Mouse (Mus musculus) midbrain, postnatal 0 days (tissue): ENCODE results near the gene Fbln5. TPM values are rescaled to one million over a fixed set of nuclear protein-coding genes. Genes with fewer than 3 reads are reported as not detected.

Experiments used
- ATAC-seq: fragments of 200-750 bp; cut with Nextera tagmentation; 2 replicates; pipeline ENCODE4 v1.8.0; 2017; ENCODE audit warnings: moderate number of reproducible peaks, mild to moderate bottlenecking, moderate TSS enrichment, moderate library complexity; ENCODE audit not compliant: low FRiP score
- DNase-seq: peaks from one replicate; pipeline ENCODE4 v3.0.0-alpha.2; 2015; ENCODE audit warnings: low spot score
- H3K27ac ChIP-seq: fragments of 300-500 bp; sonication (generic); 2 replicates; pipeline ENCODE4 v1.5.1; 2014; ENCODE audit warnings: low read depth, mild to moderate bottlenecking, low read length, mixed read lengths
- H3K27me3 ChIP-seq: fragments of 300-500 bp; sonication (generic); 2 replicates; pipeline ENCODE4 v1.6.1; 2014; ENCODE audit warnings: low read length, control low read depth, mixed read lengths; ENCODE audit not compliant: insufficient read depth
- H3K36me3 ChIP-seq: fragments of 300-500 bp; sonication (generic); 2 replicates; pipeline ENCODE4 v1.6.1; 2014; ENCODE audit warnings: low read length, control low read depth, mixed read lengths; ENCODE audit not compliant: insufficient read depth
- H3K4me1 ChIP-seq: fragments of 300-500 bp; sonication (generic); 2 replicates; pipeline ENCODE4 v1.6.1; 2014; ENCODE audit warnings: mild to moderate bottlenecking, control low read depth, antibody characterized with exemption, low read length, mixed read lengths; ENCODE audit not compliant: insufficient read depth
- H3K4me2 ChIP-seq: fragments of 300-500 bp; sonication (generic); 2 replicates; pipeline ENCODE4 v1.6.1; 2014; ENCODE audit warnings: low read depth, mild to moderate bottlenecking, low read length, mixed read lengths; ENCODE audit not compliant: poor library complexity, severe bottlenecking
- H3K4me3 ChIP-seq: fragments of 300-500 bp; sonication (generic); 2 replicates; pipeline ENCODE4 v1.5.1; 2014; ENCODE audit warnings: low read depth, mild to moderate bottlenecking, low read length, moderate library complexity
- H3K9ac ChIP-seq: fragments of 300-500 bp; sonication (generic); replicated peaks from 2 replicates; pipeline ENCODE4 v1.6.1; 2014; ENCODE audit warnings: mild to moderate bottlenecking, low read length, moderate library complexity, mixed read lengths; ENCODE audit not compliant: poor library complexity, severe bottlenecking
- H3K9me3 ChIP-seq: fragments of 300-500 bp; sonication (generic); 2 replicates; pipeline ENCODE4 v1.6.1; 2016; ENCODE audit warnings: low read length, control low read depth
- CTCF ChIP-seq: IDR thresholded peaks from 2 replicates; pipeline ENCODE4 v1.5.1; 2016; ENCODE audit warnings: antibody characterized with exemption, mild to moderate bottlenecking
- WGBS: fragments of 180-500 bp; shearing (Covaris S2); extraction: QIAGEN DNeasy Blood & Tissue Kit; methylation state at CpG from one replicate; pipeline ENCODE4 v1.1.7; 2014; 5-methylcytosine and 5-hydroxymethylcytosine counted together
- polyA plus RNA-seq: library from polyadenylated mRNA; unstranded; fragments of >200 nt; fragmentation: Nextera tagmentation; extraction: Ambion mirVana; gene quantifications from 2 replicates; pipeline ENCODE4 v1.2.1, GENCODE M21; 2015
- total RNA-seq: library from RNA; depleted of rRNA; stranded (reverse); fragments of >200 nt; gene quantifications from 2 replicates; pipeline ENCODE4 v1.2.3, GENCODE M21; 2014

The Fbln5 gene
- total and polyA plus RNA-seq, 2 experiments from 2014 or later, result 10.7 to 16.7 TPM

GRCm38 (mm10) chr12:101764870-101765269 lies 54.0 kb downstream of the Fbln5 start:
- H3K4me2 ChIP-seq, result no peak overlapping the region
- no peak for ATAC-seq
- H3K36me3 ChIP-seq, result no peaks in the 10 kb centered on the region
- H3K9ac ChIP-seq, result no peak overlapping the region
- 91% methylated on average over 5 of the region's 5 CpGs for WGBS
- H3K27ac ChIP-seq, result no peak overlapping the region
- H3K27me3 ChIP-seq, result no peaks in the 10 kb centered on the region
- no peak overlapping the region for H3K4me3 ChIP-seq
- no peak for TF ChIP-seq CTCF
- no peaks in the 10 kb centered on the region; the same call in 1 of the 2 replicates for H3K4me1 ChIP-seq
- no peaks in the 10 kb centered on the region for H3K9me3 ChIP-seq
- no peak for DNase-seq

GRCm38 (mm10) chr12:101763065-101763464 lies 55.8 kb downstream of the Fbln5 start:
- Histone ChIP-seq H3K9ac (no peak overlapping the region), H3K27ac (no peak overlapping the region), H3K9me3 (no peaks in the 10 kb centered on the region), H3K27me3 (no peaks in the 10 kb centered on the region), H3K36me3 (no peaks in the 10 kb centered on the region), H3K4me1 (no peaks in the 10 kb centered on the region; the same call in 1 of the 2 replicates), H3K4me2 (no peak overlapping the region), H3K4me3 (no peak overlapping the region)
- no peak for TF ChIP-seq CTCF
- 64% methylated on average over 3 of the region's 3 CpGs for WGBS
- DNase-seq (no peak), ATAC-seq (no peak)

- H3K36me3 ChIP-seq, result no peaks in the 10 kb centered on the region
- no peaks in the 10 kb centered on the region for H3K27me3 ChIP-seq
- DNase-seq, result no peak
- H3K9me3 ChIP-seq, result no peaks in the 10 kb centered on the region
- H3K4me1 ChIP-seq, result no peaks in the 10 kb centered on the region; the same call in 1 of the 2 replicates
- no peak overlapping the region for H3K4me3 ChIP-seq
- WGBS, result 93% methylated on average over 5 of the region's 5 CpGs
- no peak overlapping the region for H3K4me2 ChIP-seq
- H3K27ac ChIP-seq, result no peak overlapping the region
- no peak overlapping the region for H3K9ac ChIP-seq
- ATAC-seq, result no peak
- TF ChIP-seq CTCF, result peak; percentile 25; the same call in 1 of the 2 replicates
These were observed 56.8 kb downstream of the Fbln5 start for GRCm38 (mm10) chr12:101762054-101762453.

- Histone ChIP-seq H3K4me3 (no peak overlapping the region), H3K27me3 (no peaks in the 10 kb centered on the region), H3K9ac (no peak overlapping the region), H3K9me3 (no peaks in the 10 kb centered on the region), H3K27ac (no peak overlapping the region), H3K4me2 (no peak overlapping the region), H3K4me1 (no peaks in the 10 kb centered on the region), H3K36me3 (no peaks in the 10 kb centered on the region)
- ATAC-seq, result no peak
- DNase-seq, result no peak
- WGBS, result 72% methylated on average over 6 of the region's 6 CpGs
- TF ChIP-seq CTCF, result no peak
These were observed 59.3 kb downstream of the Fbln5 start for GRCm38 (mm10) chr12:101759440-101760045.

GRCm38 (mm10) chr12:101758698-101759097 lies 60.2 kb downstream of the Fbln5 start:
- ATAC-seq (no peak), DNase-seq (no peak)
- Histone ChIP-seq H3K9me3 (no peaks in the 10 kb centered on the region), H3K4me1 (no peaks in the 10 kb centered on the region), H3K36me3 (no peaks in the 10 kb centered on the region), H3K27me3 (no peaks in the 10 kb centered on the region), H3K27ac (no peak overlapping the region), H3K4me3 (no peak overlapping the region), H3K9ac (no peak overlapping the region), H3K4me2 (no peak overlapping the region)
- no peak for TF ChIP-seq CTCF

- Histone ChIP-seq H3K4me3 (no peak overlapping the region), H3K4me1 (no peaks in the 10 kb centered on the region), H3K9ac (no peak overlapping the region), H3K27ac (no peak overlapping the region), H3K9me3 (no peaks in the 10 kb centered on the region), H3K27me3 (no peaks in the 10 kb centered on the region), H3K36me3 (no peaks in the 10 kb centered on the region), H3K4me2 (no peak overlapping the region)
- no peak for TF ChIP-seq CTCF
- no peak for ATAC-seq
- no peak for DNase-seq
- WGBS, result 64% methylated on average over 2 of the region's 2 CpGs
These were observed 76.5 kb downstream of the Fbln5 start for GRCm38 (mm10) chr12:101742375-101742774.
